Mouse (Mus musculus): ENCODE results near the gene Abraxas1.

DNA sequence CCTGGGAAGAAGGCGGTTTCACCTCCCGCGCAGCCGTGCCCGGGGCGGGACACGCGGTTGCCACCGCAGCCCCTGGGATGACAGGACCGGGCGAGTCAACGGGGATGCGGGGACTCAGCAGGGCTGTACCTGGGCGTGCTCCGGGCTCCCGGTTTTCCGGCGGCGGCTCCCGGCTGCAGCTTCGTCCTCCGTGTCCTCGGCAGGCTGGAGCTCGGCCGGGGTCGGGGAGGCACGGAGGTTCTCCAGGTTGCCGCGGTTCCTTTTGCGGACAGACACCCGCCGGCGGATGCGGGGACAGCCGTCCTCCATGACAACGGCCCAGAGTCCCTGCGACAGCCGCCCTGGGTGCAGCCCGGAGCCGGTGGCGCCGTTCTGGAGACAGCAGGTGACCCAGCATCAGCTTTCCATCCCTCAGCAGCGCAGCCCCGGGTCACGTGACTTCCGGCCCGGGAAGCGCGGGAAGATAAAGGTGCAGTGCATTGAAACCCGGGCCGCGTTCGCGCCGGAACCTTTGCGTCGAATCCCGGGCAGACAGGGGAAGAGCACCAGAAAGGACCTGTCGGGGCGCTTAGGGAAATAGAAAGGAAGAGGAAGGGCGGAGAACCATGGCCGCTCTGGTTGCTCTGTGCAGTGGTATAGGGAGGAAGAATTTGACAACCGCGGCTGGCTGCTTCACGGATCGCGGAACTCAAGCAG, 22.5 kb downstream of the Abraxas1 start, which contains the start of the genes Helq and Mrps18c:
- TF ChIP-seq CTCF (IDR thresholded peaks at IDR 0.05) (no peak), EP300 (IDR thresholded peaks at IDR 0.05) (no peak; the same call in 1 of the 2 replicates)
